Mouse (Mus musculus) right cerebral cortex, adult 18-20 months (tissue): ENCODE data around the gene Dph1.

Experiments
- DNase-seq: peaks from one replicate; pipeline ENCODE4 v3.0.0; 2022; ENCODE audit warnings: mixed read lengths

Gene Dph1

GRCm38 (mm10) chr11:75172151-75173094 lies 18.6 kb downstream of the Dph1 start:
- peak; percentile 85 for DNase-seq

GRCm38 (mm10) chr11:75171186-75171865 lies 19.7 kb downstream of the Dph1 start:
- DNase-seq: no peak

- peak; percentile 94 for DNase-seq
These were observed 20.8 kb downstream of the Dph1 start for GRCm38 (mm10) chr11:75170136-75170751.

GRCm38 (mm10) chr11:75169405-75170080 lies 21.5 kb downstream of the Dph1 start, which contains the start of gene Hic1:
Gene Hic1, minus strand, starts transcription at chr11:75169519.
- DNase-seq: no peak

- DNase-seq: peak; percentile 79
These were observed 22.3 kb downstream of the Dph1 start for GRCm38 (mm10) chr11:75168590-75169361.

- no peak for DNase-seq
These were observed 23.1 kb downstream of the Dph1 start for GRCm38 (mm10) chr11:75167643-75168589.

GRCm38 (mm10) chr11:75166861-75167642 lies 24.0 kb downstream of the Dph1 start:
- DNase-seq: no peak

GRCm38 (mm10) chr11:75166193-75166842 lies 24.7 kb downstream of the Dph1 start:
- DNase-seq: no peak

GRCm38 (mm10) chr11:75165441-75166192 lies 25.4 kb downstream of the Dph1 start:
- peak; percentile 81 for DNase-seq

- no peak for DNase-seq
These were observed 26.3 kb downstream of the Dph1 start for GRCm38 (mm10) chr11:75164750-75165149.

- no peak for DNase-seq
These were observed 27.0 kb downstream of the Dph1 start for GRCm38 (mm10) chr11:75164051-75164450.

- no peak for DNase-seq
These were observed 27.7 kb downstream of the Dph1 start for GRCm38 (mm10) chr11:75163379-75163778.

- DNase-seq: no peak
These were observed 28.4 kb downstream of the Dph1 start for GRCm38 (mm10) chr11:75162591-75163080.

- DNase-seq: no peak
These were observed 29.5 kb downstream of the Dph1 start for GRCm38 (mm10) chr11:75161417-75162008.

GRCm38 (mm10) chr11:75160954-75161353 lies 30.1 kb downstream of the Dph1 start:
- no peak for DNase-seq

- DNase-seq: no peak
These were observed 31.5 kb downstream of the Dph1 start for GRCm38 (mm10) chr11:75159564-75159963.

GRCm38 (mm10) chr11:75158432-75158831 lies 32.6 kb downstream of the Dph1 start:
- no peak for DNase-seq

- DNase-seq: no peak
These were observed 33.1 kb downstream of the Dph1 start for GRCm38 (mm10) chr11:75157901-75158300.
